Mouse (Mus musculus): ENCODE results near the gene Chpf2.

The Chpf2 gene

DNA sequence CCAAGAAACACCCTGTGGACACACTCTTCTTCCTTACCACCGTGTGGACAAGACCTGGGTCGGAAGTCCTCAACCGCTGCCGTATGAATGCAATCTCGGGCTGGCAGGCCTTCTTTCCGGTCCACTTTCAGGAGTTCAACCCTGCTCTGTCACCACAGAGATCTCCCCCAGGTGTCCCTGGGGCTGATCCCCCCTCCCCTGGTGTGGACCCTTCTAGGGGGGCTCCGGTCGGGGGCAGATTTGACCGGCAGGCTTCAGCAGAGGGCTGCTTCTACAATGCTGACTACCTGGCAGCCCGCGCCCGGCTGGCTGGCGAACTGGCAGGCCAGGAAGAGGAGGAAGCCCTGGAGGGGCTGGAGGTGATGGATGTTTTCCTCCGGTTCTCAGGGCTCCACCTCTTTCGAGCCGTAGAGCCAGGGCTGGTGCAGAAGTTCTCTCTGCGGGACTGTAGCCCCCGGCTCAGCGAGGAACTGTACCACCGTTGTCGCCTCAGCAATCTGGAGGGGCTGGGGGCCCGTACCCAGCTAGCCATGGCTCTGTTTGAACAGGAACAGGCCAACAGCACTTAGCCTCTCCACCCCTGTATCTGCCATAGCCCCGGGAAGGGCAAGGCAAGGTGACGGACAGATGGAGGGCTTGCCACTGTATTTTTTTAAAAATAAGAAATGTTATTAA lies 5.4 kb downstream of the Chpf2 start:
- DNase-seq: no peak

DNA sequence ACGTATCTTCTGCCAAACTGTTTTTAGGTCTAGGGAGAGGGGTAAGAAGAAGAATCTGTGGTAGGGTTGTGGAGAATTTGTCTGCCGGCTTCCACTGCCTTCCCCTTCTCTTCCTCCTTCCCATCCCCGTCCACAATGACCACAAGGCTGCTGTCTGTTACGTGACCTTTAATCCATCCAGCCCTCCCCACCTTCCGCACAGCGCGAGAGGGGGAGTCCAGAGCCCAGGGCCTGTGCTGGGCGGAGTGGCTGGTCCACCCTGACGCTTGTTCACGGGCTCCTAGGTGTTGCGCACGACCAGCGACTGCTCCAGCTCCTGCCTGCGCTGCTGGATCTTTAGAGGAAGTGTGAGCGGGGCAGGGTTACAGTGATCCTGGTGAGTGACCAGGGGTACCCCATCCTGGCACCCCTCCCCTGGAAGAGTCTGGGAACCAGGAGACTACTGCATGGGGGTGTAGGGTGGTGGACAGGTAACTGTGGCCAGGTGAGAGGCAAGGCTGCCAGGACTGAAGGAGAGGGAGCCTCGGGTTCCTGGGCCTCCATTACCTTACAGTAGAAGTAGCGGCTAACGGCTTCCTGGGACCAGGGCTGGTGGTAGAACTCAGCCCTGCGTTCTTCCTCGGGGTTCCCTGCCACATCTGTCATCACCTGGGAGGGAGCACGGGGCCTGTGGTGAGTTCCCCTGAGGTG lies 6.1 kb downstream of the Chpf2 start:
- no peak for DNase-seq

DNA sequence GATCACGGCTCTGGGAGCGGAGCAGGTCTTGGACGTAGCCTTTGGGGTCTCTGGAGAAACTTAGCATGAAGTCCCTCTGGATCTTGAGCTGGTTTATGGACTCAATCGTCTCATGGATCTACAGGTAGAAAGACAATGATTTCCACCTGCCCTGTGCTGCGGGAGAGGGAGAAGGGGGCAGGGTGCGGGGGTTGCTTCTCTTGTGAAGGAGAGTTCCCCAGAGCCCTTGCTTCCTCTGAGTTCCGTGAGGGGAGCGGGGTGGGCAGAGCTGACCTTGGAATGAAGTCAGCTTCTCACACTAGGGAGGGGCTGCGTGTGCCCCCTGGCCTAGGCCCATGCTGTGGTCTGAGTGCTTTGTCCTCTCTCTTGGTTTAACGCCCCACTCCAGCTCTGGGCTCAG lies 6.7 kb downstream of the Chpf2 start:
- no peak for DNase-seq

DNA sequence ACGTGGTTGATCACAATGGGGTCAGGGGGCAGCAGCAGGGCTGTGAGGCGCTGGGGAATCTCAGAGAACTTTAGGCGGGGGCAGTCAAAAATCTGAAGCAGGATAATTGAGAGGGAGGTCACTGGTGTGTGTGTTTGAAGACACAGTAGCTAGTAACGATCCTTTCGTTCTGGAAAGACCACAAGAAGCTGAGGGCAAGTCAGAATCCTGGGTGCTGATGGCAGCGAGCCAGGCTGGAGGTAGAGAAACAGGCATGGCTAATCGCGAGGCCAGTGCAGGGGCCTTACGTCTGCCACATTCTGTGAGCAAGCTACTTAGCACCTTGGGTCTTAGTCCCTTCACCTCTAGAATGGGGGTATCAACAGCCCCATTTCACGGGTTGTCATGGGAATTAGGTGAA lies 7.4 kb downstream of the Chpf2 start:
- DNase-seq: no peak

DNA sequence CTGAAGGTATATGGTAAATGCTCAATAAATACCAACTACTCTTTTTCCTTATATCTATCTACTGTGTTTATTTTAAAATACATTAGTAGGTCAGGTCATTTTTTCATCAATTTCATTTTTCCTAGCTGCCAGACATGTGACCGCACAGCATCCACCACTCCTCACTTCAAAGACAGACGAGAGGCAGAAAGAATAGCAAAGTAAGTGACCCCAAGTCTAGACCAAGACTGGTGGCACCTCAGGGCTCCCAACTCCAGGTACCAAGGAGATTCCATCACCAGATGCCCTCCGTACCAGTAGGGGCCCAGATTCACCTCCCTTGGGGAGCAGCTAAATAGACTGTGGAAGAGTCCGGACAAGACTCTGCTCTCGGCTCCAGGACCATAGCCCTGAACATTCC lies 7.8 kb downstream of the Chpf2 start:
- DNase-seq: no peak

DNA sequence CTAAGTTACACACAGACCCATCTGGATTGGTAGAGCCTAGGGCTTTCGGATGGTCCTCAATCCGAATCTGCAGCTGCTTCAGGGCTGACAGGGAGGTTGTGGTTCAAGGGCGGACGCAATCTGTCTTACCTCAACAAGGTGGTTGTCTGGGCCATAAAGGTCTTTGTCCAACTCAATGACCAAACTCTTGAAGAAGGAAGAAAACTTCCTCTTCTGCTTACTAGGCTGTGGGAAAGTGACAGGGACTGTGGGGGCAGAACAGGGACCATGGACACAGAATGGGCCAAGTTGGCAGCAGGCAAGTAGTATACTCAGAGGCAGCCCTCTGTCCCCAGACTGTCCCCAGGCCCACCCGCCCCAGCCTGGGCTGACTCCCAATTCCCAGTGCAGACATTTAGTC lies 8.7 kb downstream of the Chpf2 start:
- no peak for DNase-seq

DNA sequence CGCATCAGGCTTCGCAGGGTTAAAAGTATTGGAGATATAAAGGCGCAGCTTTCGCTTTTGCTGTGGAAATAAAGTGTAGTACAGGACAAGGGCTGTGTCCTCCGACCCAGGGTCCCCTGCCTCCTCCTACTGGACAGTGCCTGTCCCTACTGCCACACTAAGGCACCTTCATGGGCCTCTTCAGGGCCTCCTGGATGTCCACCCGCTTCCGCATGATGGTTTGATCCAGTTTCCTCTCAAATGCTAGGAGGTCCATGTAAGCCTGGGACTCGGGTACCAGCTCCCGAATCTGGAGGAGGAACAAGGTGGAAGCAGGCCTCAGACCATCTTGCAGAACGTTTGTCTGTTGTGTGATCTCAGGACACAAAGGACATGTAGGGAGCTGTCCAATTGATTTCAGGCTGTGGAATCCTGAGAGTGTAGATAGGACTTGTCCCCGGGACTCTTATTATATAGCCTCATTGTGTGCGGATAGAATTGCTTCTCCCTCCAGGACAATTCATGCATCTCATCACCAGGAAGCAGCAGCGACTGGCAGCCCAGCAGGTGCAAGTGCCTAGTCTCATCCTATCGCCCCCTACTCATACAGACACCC lies 9.3 kb downstream of the Chpf2 start:
- DNase-seq: no peak

DNA sequence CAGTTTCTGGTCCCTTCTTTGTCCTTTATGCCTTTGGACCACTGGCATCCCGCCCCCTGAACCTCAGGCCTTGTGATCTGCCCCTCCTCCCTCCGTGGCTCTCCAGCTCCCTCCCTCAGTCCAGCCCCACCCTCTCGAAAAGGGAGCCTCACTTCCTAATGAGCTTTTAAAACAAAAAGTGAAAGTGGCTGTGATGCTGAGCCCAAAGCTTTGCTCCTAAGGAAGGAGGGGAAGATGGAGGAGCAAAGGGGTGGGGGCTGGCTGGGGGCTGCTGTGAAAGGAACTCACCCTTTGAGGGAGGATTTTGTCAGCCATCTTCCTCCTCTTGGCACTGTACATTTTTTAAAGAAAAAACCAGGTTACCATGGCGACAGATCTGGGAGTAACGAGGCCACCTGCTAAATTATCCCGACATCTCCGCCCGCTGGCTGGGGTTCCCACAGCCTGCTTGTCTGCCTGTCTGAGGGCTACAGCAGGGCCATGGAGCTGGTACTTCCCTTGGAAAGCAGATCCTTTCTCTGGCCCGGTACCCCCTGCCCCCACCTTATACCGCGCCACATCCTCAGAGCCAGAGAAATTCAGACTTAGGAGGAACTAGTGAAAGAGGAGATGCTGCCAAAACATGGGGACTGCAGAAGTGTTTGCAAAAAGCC lies 10.1 kb downstream of the Chpf2 start:
- DNase-seq: peak; percentile 80

DNA sequence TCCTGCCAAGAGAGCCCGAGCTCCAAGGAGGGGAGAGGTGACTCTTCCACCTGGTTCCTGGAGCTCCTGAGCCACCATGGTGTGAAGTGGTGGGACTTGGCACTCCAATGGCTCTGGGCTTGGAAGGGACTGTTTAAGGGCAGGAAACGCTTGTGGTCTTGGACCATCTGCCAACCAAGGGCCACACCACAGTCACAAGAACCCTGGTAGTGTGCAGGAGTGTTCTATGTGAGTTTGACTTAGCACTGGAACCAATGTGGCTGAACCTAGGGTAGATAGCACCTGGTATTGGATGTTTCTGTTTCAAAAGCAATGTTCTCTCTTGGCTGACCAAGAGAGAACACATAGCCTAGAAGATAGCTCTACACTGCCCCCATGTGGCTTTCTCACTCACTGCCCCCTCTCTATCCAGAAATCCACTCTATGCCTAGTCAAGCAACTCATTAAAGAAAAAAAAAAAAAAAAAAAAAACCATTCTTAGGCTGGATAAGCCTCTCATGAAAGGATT lies 10.7 kb downstream of the Chpf2 start:
- peak; percentile 66 for DNase-seq

DNA sequence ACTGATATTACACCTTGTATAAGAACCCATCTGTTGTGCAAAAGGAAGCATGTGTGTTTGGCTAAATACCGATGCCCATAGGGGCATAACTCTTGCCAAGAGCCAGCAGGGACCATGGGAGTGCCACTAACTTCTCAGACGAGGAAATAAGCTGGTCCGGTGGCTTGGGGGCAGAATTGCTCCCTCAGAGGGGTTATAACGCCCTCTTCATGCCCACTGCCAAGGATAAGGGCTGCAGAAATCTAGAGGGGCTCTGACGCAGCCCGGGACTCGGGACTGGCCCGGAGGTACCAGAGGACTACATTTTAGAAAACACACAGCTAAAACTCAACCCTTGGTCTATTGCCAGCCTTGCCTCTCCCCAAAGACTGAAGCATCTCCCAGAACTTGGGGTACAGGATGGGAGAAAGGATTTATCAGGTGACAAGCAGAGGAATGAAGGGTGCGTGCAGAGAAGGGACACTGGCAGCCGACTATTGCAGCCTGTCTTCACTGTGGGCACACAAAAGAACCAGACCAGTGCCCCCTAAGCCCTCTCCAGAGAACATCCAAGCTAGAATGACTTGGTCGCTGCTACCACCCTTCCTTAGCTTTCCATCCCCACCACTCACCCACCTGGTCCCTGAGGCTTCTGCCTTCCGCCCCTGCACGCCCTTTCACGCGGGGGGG lies 11.5 kb downstream of the Chpf2 start:
- DNase-seq: no peak

DNA sequence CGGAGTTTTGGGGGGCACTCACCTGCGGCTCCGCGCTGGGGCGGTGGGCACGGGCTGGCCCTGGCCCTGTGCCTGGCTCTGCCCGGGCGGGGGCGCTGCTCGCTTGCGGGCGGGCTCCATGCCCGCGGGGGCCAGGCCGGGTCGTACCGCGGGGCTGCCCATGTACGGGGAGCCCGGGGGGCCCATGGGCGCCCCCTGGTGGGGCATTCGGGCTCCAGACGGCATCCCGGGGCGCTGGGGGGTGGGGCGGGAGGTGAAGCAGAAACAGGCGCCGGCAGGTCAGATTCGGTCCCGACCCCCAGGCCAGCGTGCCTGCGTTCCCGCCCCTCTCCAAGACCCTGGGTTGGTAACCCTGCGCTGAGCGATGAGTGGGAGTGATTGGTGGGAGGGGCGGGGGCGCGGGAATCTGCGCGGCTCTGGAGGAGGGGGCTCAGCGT lies 12.0 kb downstream of the Chpf2 start:
- DNase-seq: no peak

DNA sequence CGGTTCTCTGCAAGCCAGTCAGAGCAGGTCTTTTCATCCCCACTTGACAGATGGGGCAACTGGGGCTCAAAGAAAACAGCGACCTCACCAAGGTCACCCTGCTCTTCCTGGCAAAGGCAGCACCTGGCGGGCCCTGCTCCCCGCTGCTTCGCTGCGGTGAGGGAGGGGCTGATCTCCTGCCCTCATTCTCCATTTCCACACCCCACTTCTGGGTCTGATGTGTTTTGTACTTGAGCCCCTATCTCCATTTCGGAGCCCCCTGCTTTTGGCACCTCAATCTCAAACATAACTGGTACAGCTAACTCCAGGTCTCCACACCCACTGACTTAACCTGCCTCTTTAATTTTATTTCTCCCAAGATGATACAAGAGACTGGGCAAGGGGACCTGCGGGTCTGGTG lies 12.6 kb downstream of the Chpf2 start:
- no peak for DNase-seq

DNA sequence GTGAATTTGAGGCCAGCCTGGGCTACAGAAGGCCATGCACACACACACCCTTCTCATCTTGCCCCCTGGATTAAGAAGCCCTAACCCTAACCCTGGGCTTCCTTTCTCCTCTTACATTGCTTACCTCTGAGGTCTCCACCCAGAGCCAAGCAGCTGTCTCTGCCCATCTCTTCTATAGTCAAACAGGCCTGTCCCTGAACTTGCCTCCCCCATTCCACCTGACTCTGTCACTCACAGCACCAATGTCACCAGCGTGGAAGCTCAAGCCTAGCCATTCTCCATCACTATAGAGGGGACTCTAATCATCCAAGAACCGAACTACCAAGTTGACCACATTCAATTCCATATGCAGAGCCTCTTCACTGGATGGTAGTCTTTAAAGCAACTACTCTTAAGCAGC lies 13.7 kb downstream of the Chpf2 start:
- DNase-seq: no peak

DNA sequence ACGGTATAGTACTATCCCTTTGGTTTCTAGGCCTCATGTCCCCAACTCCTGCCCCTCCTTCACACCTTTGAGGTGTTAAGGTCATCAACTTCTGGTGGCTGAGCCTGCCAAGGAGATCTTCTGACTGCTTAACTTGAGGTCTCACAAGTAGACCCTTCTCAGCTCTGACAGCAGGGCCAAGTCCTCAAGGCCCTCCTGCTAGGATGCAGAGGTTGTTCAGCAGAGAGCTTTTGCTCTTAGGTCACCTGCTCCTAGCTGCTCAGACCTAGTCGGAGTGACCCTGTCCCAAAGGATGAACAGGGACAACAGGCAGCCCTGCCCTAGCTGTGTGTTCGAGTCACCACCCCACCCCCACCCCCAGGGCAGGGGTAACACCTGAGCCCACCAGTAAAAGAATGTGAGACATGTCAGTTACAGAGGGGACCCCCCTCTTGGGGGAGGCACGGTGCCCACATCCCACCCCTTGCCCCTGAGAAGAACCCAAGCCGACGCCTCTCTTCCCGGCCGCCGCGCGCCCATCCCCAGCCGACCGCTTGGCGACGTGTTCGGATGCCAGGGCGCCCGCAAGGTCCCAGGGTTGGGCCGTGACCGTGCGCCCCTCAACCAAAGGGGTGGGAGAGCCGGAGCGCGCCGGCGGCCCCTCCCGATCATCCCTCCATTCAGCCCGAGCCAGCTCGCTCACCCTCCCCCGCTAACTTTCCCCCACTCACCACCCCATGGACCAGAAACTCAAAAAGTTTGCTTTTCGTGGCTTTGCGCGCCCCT lies 14.7 kb downstream of the Chpf2 start:
- no peak for DNase-seq

DNA sequence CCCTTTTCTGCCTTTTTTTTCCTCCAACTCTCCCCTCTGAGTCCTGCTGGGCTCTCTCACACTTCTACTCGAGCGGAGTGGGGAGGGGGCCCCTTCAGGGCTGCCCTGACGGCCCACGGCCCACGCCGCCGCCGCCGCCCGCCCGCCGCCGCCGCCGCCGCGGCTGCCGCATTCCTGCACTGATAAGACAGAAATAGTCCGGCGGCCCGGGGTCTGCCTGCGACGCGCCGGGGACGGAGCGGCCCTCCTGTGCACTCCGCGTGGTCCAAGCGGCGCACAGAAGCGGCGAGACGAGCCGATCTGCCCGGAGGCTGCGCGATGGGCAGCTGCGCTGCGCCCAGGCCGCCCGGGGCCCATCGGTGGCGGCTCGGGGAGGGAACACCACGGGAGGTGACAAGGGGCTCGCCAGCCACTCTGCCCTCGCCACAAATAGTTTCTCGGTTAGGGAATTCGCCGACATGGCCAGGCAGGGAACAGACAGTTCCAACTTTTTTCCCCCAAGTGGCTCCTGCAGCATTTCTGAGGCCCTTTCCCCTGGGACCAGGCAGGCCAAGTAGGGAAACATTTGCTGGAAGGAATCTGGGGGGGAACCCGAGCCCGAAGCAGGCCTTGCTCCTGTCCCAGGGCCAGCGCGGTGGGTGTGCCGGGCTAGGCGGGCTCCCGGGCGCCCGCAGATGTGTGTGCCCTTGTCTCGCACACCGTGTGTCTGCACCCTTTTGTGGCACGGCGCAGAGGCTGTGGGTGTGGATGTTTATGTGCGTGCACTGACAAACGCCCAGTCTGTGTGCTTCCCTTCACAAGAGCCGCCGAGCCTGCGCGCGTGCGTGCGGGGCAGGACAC lies 15.6 kb downstream of the Chpf2 start:
- peak; percentile 56 for DNase-seq

DNA sequence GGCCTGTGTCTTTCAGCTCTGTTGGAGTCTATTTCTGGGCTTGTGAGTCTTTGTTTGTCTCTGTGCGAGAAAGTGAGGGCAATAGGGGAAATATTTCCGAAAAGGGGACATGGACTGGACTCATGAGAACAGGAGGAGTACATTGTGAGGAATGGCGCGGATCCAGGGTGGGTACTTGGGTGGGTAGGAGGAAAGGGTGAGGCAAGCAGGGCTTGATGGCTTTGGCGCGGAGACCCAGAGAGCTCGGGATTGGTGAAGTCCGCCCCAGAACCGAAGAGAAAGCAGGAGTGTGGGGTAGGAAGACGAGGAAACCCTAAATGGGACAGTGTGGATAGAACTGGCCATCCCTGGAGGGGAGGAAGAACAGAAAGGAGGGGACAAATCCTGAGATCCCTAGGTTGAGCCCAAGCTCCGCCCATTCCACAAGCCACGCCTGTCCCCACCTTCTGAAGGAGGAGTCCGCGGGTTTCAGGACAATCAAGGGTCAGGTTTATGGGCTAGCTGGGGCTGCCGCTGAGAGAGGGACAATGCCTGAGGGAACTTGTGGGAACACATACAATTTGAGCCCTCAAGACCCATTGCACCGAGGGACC lies 16.3 kb downstream of the Chpf2 start:
- no peak for DNase-seq

DNA sequence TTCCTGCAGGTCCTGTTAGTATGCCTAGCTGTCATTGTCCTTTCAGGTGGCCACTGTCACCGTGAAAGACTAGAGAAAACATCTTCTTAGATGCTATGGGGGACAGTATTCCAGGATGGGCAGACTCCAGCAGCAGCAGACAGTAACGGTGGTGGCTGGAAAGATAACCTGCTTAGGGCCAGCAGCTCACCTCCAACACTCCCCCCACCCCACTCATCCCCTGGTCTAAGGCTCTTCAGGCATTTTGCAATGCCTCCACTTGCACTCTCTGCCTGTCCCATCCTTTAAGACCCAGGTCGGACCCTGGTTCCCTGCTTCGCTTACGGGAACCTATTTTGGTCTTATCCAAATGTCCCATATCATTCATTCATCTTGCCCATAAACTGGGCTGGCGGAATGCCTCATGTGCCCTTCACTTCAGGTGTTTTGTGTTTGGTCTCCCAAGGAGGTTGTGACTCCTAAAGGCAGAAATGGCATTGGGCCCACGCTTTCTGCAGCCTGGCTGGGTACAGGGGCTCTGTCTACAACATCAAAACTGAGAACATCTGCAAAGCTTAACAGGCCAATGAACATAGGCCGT lies 17.0 kb downstream of the Chpf2 start:
- DNase-seq: no peak

DNA sequence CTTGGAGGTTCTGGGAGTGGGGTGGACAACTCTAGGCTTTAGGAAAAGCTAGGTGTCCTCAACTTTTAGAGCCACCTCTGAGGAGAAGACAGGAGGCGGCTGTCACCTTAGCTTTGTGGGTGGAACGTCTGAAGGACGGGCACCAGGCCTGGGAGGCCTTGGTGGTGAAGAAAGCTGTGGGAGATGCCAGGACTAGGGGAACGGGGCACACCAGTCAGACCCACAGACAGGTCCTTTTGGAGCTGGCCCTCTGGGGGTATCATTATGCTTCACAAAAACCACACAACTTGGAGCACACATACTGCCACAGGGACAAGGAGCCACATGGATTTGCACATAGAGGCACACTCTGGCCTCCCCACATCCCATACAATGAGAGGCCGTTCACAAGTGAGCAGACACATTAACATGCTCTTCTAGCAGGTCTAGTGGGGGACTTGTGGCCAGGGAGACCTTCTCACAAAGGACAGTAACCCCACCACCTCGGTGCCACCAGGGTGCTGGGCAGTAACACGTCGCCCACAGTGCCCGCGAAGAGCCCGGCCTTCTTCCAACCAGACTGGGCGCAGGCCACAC lies 17.6 kb downstream of the Chpf2 start:
- no peak for DNase-seq

DNA sequence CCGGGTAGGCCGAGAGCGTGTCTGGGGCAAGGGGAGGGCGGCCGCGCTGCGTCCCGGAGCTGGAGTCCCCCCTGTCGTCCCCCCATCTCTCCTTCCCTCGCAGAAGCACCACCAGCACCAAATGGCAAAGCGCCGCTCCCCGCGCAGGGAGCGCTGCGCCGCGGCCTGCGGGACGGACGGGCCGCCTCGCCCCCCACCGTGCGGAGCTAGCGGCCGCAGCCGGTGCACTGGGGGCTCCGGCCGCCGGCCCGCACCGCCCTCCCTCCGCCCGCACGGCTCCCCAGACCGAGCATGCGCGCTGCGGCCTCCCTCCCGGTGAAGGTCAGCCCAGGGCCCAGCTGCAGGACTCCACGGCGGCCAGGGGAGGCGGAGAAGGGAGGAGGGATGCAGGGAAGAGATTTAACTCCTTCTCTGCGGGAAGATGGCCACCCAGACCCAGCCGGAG lies 18.1 kb downstream of the Chpf2 start:
- DNase-seq: peak; percentile 84

DNA sequence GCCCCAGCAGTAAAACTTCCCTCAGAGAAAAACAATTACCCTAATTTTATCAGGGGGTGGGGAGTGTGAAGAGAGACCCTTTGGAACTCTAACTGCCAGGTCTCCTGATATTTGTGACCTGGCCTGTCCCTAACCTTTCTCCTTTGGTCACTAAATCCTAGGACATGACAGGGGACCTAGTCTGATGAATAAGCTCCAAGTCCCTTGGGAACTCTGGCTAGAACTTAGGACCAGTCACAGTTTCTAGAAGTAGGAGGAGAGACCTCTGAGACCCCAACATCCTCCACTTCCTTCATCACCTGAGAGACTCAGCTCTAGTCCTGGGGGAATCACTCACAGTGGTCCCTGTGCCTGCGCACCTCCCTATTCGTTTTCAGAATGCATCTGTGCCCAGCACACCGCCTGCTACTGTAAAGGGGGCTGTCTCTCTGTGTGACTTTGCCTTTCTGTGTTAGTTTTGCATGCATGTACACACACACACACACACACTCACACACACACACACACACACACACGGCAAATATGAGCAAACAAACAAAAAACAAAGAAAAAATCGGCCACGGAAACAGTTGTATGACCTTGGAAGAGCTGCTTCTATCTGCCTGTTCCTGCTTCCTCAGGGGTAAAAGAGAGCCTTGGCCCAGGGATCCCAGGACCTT lies 18.9 kb downstream of the Chpf2 start:
- no peak for DNase-seq

Data from right cerebral cortex, postnatal 25 days (tissue).